Mouse (Mus musculus) thymus, adult 18-20 months (tissue): ENCODE measurements around the gene Srsf1.

Experiments used
- DNase-seq, 2 experiments: peaks; one replicate each; pipeline ENCODE4 v3.0.0; 2022; ENCODE audit warnings: mixed read lengths in 2 of 2

Gene Srsf1

GRCm38 (mm10) chr11:88046944-88047794 is at the start of gene Srsf1:
Srsf1 (plus strand) TSS chr11:88047373.
- peak; percentile 95 to 96 for DNase-seq

GRCm38 (mm10) chr11:87999751-88000150 is 47.4 kb upstream of the Srsf1 start:
- no peak for DNase-seq

- DNase-seq = no peak
Observed at GRCm38 (mm10) chr11:88002738-88003137, 44.4 kb upstream of the Srsf1 start.

GRCm38 (mm10) chr11:88004123-88004522 is 43.0 kb upstream of the Srsf1 start:
- no peak for DNase-seq

GRCm38 (mm10) chr11:88008641-88009040 is 38.5 kb upstream of the Srsf1 start:
- DNase-seq = no peak

GRCm38 (mm10) chr11:88009542-88010190 is 37.5 kb upstream of the Srsf1 start:
- no peak for DNase-seq

- DNase-seq = peak in 1 of 2 experiments; percentile 5
Observed at GRCm38 (mm10) chr11:88011208-88011913, 35.8 kb upstream of the Srsf1 start.

- DNase-seq = no peak
Observed at GRCm38 (mm10) chr11:88011914-88012419, 35.2 kb upstream of the Srsf1 start.

- no peak for DNase-seq
Observed at GRCm38 (mm10) chr11:88012621-88013244, 34.4 kb upstream of the Srsf1 start.

GRCm38 (mm10) chr11:88013632-88014031 is 33.5 kb upstream of the Srsf1 start:
- DNase-seq = no peak

- DNase-seq = no peak
Observed at GRCm38 (mm10) chr11:88015161-88015560, 32.0 kb upstream of the Srsf1 start.

GRCm38 (mm10) chr11:88015795-88016194 is 31.4 kb upstream of the Srsf1 start:
- no peak for DNase-seq

GRCm38 (mm10) chr11:88023933-88024332 is 23.2 kb upstream of the Srsf1 start:
- DNase-seq = no peak

GRCm38 (mm10) chr11:88027391-88028035 is 19.7 kb upstream of the Srsf1 start:
- no peak for DNase-seq

GRCm38 (mm10) chr11:88028193-88028684 is 18.9 kb upstream of the Srsf1 start:
- no peak for DNase-seq

- DNase-seq = no peak
Observed at GRCm38 (mm10) chr11:88030219-88030618, 17.0 kb upstream of the Srsf1 start.

GRCm38 (mm10) chr11:88030836-88031235 is 16.3 kb upstream of the Srsf1 start:
- no peak for DNase-seq

- DNase-seq = no peak
Observed at GRCm38 (mm10) chr11:88031753-88032152, 15.4 kb upstream of the Srsf1 start.

- DNase-seq = no peak
Observed at GRCm38 (mm10) chr11:88035970-88036369, 11.2 kb upstream of the Srsf1 start.

GRCm38 (mm10) chr11:88036761-88037251 is 10.4 kb upstream of the Srsf1 start:
- DNase-seq = no peak

- no peak for DNase-seq
Observed at GRCm38 (mm10) chr11:88037386-88037785, 9.8 kb upstream of the Srsf1 start.

GRCm38 (mm10) chr11:88039066-88039465 is 8.1 kb upstream of the Srsf1 start:
- no peak for DNase-seq
